Mouse (Mus musculus): ENCODE measurements around the gene Cd9. TPM values are rescaled to one million over a fixed set of nuclear protein-coding genes. Genes with fewer than 3 reads are reported as not detected.

The Cd9 gene
- polyA plus RNA-seq, 1 experiment from 2014 or later: 45.9 TPM

Other genes with a start within 250 kb of the Cd9 start
- gene Tuba3a, start 208.7 kb downstream of the Cd9 start, polyA plus RNA-seq (2014; fragmentation: Nextera tagmentation; extraction: Ambion mirVana): not detected in 2 replicates
- gene Ltbr, start 180.9 kb downstream of the Cd9 start, polyA plus RNA-seq (2014; fragmentation: Nextera tagmentation; extraction: Ambion mirVana): 17.9 and 19.0 TPM in 2 replicates
- gene Scnn1a, start 174.1 kb downstream of the Cd9 start, polyA plus RNA-seq (2014; fragmentation: Nextera tagmentation; extraction: Ambion mirVana): 0.45 and 0.96 TPM in 2 replicates
- 25.2 and 25.9 TPM in 2 replicates for gene Tnfrsf1a, start 145.4 kb downstream of the Cd9 start, polyA plus RNA-seq (2014; fragmentation: Nextera tagmentation; extraction: Ambion mirVana)
- gene Plekhg6, start 114.0 kb downstream of the Cd9 start, polyA plus RNA-seq (2014; fragmentation: Nextera tagmentation; extraction: Ambion mirVana): 0.06 and 0.19 TPM in 2 replicates
- 10.3 and 10.7 TPM in 2 replicates for gene Vwf, start 52.0 kb upstream of the Cd9 start, polyA plus RNA-seq (2014; fragmentation: Nextera tagmentation; extraction: Ambion mirVana)
- 0.28 and 0.35 TPM in 2 replicates for gene Ano2, start 195.6 kb upstream of the Cd9 start, polyA plus RNA-seq (2014; fragmentation: Nextera tagmentation; extraction: Ambion mirVana)